Mouse (Mus musculus): ENCODE measurements around the gene Lrch4.

- TF ChIP-seq CTCF (IDR thresholded peaks at IDR 0.05; ENCODE audit: control insufficient read depth, insufficient read depth, insufficient replicate concordance, low read depth, low read length) (no peak), POLR2A (IDR thresholded peaks at IDR 0.05; ENCODE audit: control insufficient read depth, low read depth, low read length) (no peak)
These were observed 10.6 kb downstream of the Lrch4 start for GRCm38 (mm10) chr5:137639472-137639871.

Data from testis, adult 2 months (tissue).